Mouse (Mus musculus): Measurements from ENCODE around the gene Mbd4. TPM values are rescaled to one million over a fixed set of nuclear protein-coding genes. Genes with fewer than 3 reads are reported as not detected.

The Mbd4 gene
- polyA plus RNA-seq (2014; fragmentation: Nextera tagmentation; extraction: Ambion mirVana) = 19.6 and 24.7 TPM in 2 replicates

DNA sequence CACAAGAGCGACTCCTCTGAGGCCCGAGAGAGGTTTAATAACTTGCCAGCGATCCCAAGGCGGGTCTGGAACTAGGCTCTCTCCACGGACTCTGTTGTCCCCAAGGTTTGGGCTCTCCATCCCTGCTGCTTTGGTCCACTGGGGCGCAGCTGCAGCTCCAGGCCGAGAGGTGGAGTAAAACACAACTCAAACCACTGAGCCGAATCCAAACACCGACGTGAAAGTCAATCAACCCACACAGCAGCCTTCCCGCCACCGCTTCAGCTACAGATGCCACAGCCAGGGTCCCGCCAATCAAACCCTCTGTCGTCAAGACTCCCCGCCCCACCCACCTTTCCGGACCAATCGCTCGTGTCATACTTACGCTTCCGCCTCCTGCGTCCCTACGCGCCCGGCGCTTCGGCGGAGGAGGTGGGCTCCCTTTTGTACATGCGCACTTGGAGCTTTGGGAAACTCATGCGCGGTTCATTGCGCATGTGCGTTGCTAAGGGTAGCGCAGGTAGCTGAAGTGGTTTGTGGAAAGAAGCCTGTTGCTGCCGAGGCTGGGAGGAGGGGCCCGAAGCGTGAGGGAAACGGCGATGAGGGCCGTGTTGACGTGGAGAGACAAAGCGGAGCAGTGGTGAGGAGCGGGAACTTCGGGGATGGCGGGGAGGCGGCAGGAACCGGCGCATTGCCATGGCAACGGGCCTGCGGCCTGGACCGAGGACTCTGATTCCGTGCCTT is at the start of gene Mbd4, which contains the start of gene Ift122:
Gene Mbd4 (minus strand): TSS at position 281 of the 723 bp plus-strand sequence.
Gene Ift122 (plus strand): TSS at position 380 of the 723 bp plus-strand sequence.
- peak; percentile 98 for ATAC-seq (ENCODE audit: low FRiP score)

GRCm38 (mm10) chr6:115902545-115902944 is 49.4 kb upstream of the Mbd4 start:
- no peak overlapping the region for H3K27ac ChIP-seq (ENCODE audit: low read depth, low read length)
- no peak overlapping the region for H3K9ac ChIP-seq (ENCODE audit: low read length)
- DNase-seq (ENCODE audit: low spot score, missing footprints) = peak; percentile 75
- no peaks in the 10 kb centered on the region for H3K9me3 ChIP-seq (ENCODE audit: control insufficient read depth, low read length)
- no peak for ATAC-seq (ENCODE audit: low FRiP score)
- no peak overlapping the region for H3K4me3 ChIP-seq (ENCODE audit: low read depth, low read length)
- no peaks in the 10 kb centered on the region for H3K27me3 ChIP-seq (ENCODE audit: control insufficient read depth, insufficient read depth, low read length)
- H3K4me2 ChIP-seq = no peak overlapping the region
- H3K36me3 ChIP-seq (ENCODE audit: control insufficient read depth, insufficient read depth, low read length) = no peaks in the 10 kb centered on the region
- 78% methylated on average over 3 of the region's 3 CpGs for WGBS
- H3K4me1 ChIP-seq (ENCODE audit: control insufficient read depth, insufficient read depth, low read length) = no peaks in the 10 kb centered on the region

More for the DNA sequence above, at the start of gene Mbd4, which contains the start of gene Ift122:
- Histone ChIP-seq H3K9ac (ENCODE audit: low read length) (peak within 1 kb of the TSS; percentile 74), H3K36me3 (ENCODE audit: control insufficient read depth, insufficient read depth, low read length) (peaks cover 3% of the 10 kb centered on the region; the same call in 1 of the 2 replicates), H3K27ac (ENCODE audit: low read depth, low read length) (peak within 1 kb of the TSS; percentile 88), H3K4me3 (ENCODE audit: low read depth, low read length) (peak within 1 kb of the TSS; percentile 59), H3K4me1 (ENCODE audit: control insufficient read depth, insufficient read depth, low read length) (peaks cover 8% of the 10 kb centered on the region), H3K9me3 (ENCODE audit: control insufficient read depth, low read length) (no peaks in the 10 kb centered on the region), H3K27me3 (ENCODE audit: control insufficient read depth, insufficient read depth, low read length) (no peaks in the 10 kb centered on the region), H3K4me2 (peak within 1 kb of the TSS; percentile 71)
- WGBS = under 1% methylated on average over 51 of the region's 51 CpGs
- DNase-seq (ENCODE audit: low spot score, missing footprints) = peak; percentile 100

DNA sequence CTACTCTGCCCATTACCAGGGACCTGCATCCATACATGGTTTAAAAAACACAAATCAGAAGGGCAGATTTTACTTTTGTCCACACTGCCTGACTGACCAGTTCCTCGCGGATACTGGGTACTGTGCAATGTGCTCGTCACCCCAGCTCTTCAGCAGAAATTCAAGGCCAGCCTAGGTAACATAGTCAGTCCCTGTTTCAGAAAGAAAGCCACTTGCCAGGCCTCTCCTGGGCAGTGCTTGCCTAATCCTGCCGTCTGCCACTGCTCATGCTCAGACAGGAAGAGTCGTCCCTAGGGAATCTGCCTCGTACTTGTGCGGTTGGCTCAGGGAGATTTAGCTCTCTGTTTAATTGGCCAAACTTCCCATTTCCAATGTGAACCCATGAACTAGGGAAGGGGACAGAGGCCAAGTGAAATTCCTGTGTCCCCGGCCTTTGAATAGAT is 48.3 kb upstream of the Mbd4 start:
- no peak for ATAC-seq (ENCODE audit: low FRiP score)
- Histone ChIP-seq H3K36me3 (ENCODE audit: control insufficient read depth, insufficient read depth, low read length) (no peaks in the 10 kb centered on the region), H3K9ac (ENCODE audit: low read length) (no peak overlapping the region)

DNA sequence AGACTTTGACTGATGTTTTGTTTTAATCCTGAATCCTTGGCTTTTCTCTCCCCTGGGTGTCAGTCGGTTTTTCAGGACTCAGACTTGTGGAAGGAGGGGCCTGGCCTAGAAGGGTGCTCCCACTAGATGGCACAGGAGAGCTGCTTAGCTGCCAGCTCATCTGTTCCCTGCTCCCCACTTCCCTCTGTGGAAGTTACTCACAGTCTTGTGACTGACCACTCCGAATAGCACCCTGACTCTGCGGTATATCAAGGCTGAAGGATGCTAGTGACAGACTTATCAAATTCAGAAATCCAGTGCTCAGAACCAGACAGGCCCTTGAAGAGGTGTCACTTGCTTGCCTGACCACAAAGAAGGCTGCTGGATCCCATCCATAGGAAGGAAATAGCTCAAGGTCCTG is 47.9 kb upstream of the Mbd4 start:
- no peak overlapping the region for H3K4me2 ChIP-seq
- peak; percentile 66; the same call in 1 of the 2 replicates for ATAC-seq (ENCODE audit: low FRiP score)
- H3K9ac ChIP-seq (ENCODE audit: low read length) = no peak overlapping the region
- no peak overlapping the region for H3K27ac ChIP-seq (ENCODE audit: low read depth, low read length)
- H3K36me3 ChIP-seq (ENCODE audit: control insufficient read depth, insufficient read depth, low read length) = no peaks in the 10 kb centered on the region
- H3K4me1 ChIP-seq (ENCODE audit: control insufficient read depth, insufficient read depth, low read length) = no peaks in the 10 kb centered on the region
- H3K27me3 ChIP-seq (ENCODE audit: control insufficient read depth, insufficient read depth, low read length) = no peaks in the 10 kb centered on the region
- DNase-seq (ENCODE audit: low spot score, missing footprints) = peak; percentile 86
- no peak overlapping the region for H3K4me3 ChIP-seq (ENCODE audit: low read depth, low read length)
- 40% methylated on average over 3 of the region's 3 CpGs for WGBS
- H3K9me3 ChIP-seq (ENCODE audit: control insufficient read depth, low read length) = no peaks in the 10 kb centered on the region

More for the DNA sequence above, 48.3 kb upstream of the Mbd4 start:
- H3K27ac ChIP-seq (ENCODE audit: low read depth, low read length) = no peak overlapping the region
- H3K4me2 ChIP-seq = no peak overlapping the region
- 82% methylated on average over 8 of the region's 8 CpGs for WGBS
- peak; percentile 77 for DNase-seq (ENCODE audit: low spot score, missing footprints)
- H3K27me3 ChIP-seq (ENCODE audit: control insufficient read depth, insufficient read depth, low read length) = no peaks in the 10 kb centered on the region
- no peak overlapping the region for H3K4me3 ChIP-seq (ENCODE audit: low read depth, low read length)
- no peaks in the 10 kb centered on the region for H3K9me3 ChIP-seq (ENCODE audit: control insufficient read depth, low read length)
- H3K4me1 ChIP-seq (ENCODE audit: control insufficient read depth, insufficient read depth, low read length) = no peaks in the 10 kb centered on the region

GRCm38 (mm10) chr6:115897926-115898520 is 44.9 kb upstream of the Mbd4 start:
- no peaks in the 10 kb centered on the region for H3K4me1 ChIP-seq (ENCODE audit: control insufficient read depth, insufficient read depth, low read length)
- WGBS = 86% methylated on average over 7 of the region's 7 CpGs
- no peaks in the 10 kb centered on the region for H3K27me3 ChIP-seq (ENCODE audit: control insufficient read depth, insufficient read depth, low read length)
- no peak overlapping the region for H3K4me2 ChIP-seq
- no peaks in the 10 kb centered on the region for H3K9me3 ChIP-seq (ENCODE audit: control insufficient read depth, low read length)
- H3K36me3 ChIP-seq (ENCODE audit: control insufficient read depth, insufficient read depth, low read length) = no peaks in the 10 kb centered on the region
- no peak overlapping the region for H3K27ac ChIP-seq (ENCODE audit: low read depth, low read length)
- DNase-seq (ENCODE audit: low spot score, missing footprints) (peak; percentile 53), ATAC-seq (ENCODE audit: low FRiP score) (no peak)
- no peak overlapping the region for H3K4me3 ChIP-seq (ENCODE audit: low read depth, low read length)
- no peak overlapping the region for H3K9ac ChIP-seq (ENCODE audit: low read length)

DNA sequence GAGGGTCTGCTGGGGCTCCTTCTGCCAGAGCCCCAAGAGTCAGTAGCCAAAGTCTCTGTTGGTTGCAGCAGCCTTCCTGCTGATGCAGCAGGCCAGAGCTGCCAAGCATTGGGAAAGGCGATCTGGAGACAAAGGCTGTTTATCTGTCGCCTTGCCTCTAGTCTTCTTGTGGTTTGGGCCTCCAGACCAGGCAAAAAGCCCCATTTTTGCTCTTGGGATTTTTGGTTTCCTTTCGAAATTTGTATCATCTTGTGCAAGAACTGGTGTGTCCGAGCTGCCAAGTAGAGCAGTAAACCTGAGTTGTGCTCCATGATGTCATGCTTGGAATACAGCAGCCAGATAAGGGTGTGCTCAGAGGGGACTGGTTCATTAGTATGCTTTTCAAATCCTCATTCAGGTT is 43.9 kb upstream of the Mbd4 start:
- ATAC-seq (ENCODE audit: low FRiP score) = no peak

DNA sequence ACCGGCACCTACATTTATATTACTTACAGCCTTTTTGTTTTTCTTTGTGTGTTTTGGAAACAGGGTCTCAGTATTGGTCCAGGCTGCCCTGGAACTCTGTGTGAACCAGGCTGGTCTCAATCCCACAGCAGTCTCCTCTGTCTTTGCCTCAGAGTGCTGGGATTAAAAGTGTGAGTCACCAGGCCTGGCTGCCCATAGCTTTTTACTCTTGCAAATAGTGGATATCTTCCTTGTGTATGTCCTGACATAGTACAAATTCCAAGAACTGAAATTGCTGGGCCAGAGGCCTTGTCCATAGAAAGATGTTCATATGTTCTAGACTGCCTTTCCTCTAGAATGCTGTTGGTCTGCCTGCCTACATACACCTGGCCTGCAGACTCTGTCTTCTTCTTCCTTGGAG is 43.2 kb upstream of the Mbd4 start:
- Histone ChIP-seq H3K36me3 (ENCODE audit: control insufficient read depth, insufficient read depth, low read length) (peaks cover 5% of the 10 kb centered on the region; the same call in 1 of the 2 replicates), H3K9me3 (ENCODE audit: control insufficient read depth, low read length) (no peaks in the 10 kb centered on the region), H3K9ac (ENCODE audit: low read length) (no peak overlapping the region), H3K27me3 (ENCODE audit: control insufficient read depth, insufficient read depth, low read length) (no peaks in the 10 kb centered on the region), H3K27ac (ENCODE audit: low read depth, low read length) (no peak overlapping the region), H3K4me3 (ENCODE audit: low read depth, low read length) (no peak overlapping the region), H3K4me2 (no peak overlapping the region), H3K4me1 (ENCODE audit: control insufficient read depth, insufficient read depth, low read length) (peaks cover 7% of the 10 kb centered on the region; the same call in 1 of the 2 replicates)
- 86% methylated on average over 1 of the region's 1 CpGs for WGBS
- DNase-seq (ENCODE audit: low spot score, missing footprints) (no peak), ATAC-seq (ENCODE audit: low FRiP score) (no peak)

More for the DNA sequence above, 43.9 kb upstream of the Mbd4 start:
- Histone ChIP-seq H3K36me3 (ENCODE audit: control insufficient read depth, insufficient read depth, low read length) (peaks cover 2% of the 10 kb centered on the region; the same call in 1 of the 2 replicates), H3K4me2 (no peak overlapping the region), H3K4me1 (ENCODE audit: control insufficient read depth, insufficient read depth, low read length) (peaks cover under 1% of the 10 kb centered on the region; the same call in 1 of the 2 replicates), H3K27me3 (ENCODE audit: control insufficient read depth, insufficient read depth, low read length) (no peaks in the 10 kb centered on the region), H3K9me3 (ENCODE audit: control insufficient read depth, low read length) (no peaks in the 10 kb centered on the region), H3K4me3 (ENCODE audit: low read depth, low read length) (no peak overlapping the region), H3K27ac (ENCODE audit: low read depth, low read length) (no peak overlapping the region), H3K9ac (ENCODE audit: low read length) (no peak overlapping the region)
- 85% methylated on average over 4 of the region's 4 CpGs for WGBS
- DNase-seq (ENCODE audit: low spot score, missing footprints) = peak; percentile 33

DNA sequence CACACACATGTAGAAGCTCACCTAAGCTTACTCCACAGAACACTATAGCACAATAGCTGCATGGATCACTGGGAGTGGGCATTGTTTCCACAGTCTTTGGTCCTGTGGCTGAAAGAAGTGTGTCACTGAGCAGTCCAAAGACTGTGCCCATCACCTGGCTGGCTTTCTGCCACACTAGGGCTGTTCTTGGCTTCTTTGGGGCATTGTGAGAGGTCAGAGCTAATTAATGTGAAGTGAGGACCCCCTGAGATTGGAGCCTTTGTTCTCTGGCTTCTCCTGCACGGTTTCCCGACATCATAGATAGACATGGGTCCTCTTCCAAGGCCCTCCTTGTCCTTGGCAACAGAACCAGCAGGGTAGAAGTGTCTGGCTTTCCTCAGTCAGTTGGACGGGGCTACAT is 39.2 kb upstream of the Mbd4 start:
- H3K36me3 ChIP-seq (ENCODE audit: control insufficient read depth, insufficient read depth, low read length) = peaks cover 12% of the 10 kb centered on the region; the same call in 1 of the 2 replicates
- DNase-seq (ENCODE audit: low spot score, missing footprints) = peak; percentile 65
- H3K27ac ChIP-seq (ENCODE audit: low read depth, low read length) = no peak overlapping the region
- peaks cover 2% of the 10 kb centered on the region; the same call in 1 of the 2 replicates for H3K9me3 ChIP-seq (ENCODE audit: control insufficient read depth, low read length)
- WGBS = 83% methylated on average over 3 of the region's 3 CpGs
- no peak for ATAC-seq (ENCODE audit: low FRiP score)
- no peak overlapping the region for H3K4me2 ChIP-seq
- H3K4me3 ChIP-seq (ENCODE audit: low read depth, low read length) = no peak overlapping the region
- peaks cover 7% of the 10 kb centered on the region; the same call in 1 of the 2 replicates for H3K4me1 ChIP-seq (ENCODE audit: control insufficient read depth, insufficient read depth, low read length)
- H3K27me3 ChIP-seq (ENCODE audit: control insufficient read depth, insufficient read depth, low read length) = no peaks in the 10 kb centered on the region
- H3K9ac ChIP-seq (ENCODE audit: low read length) = no peak overlapping the region

Data from midbrain, embryonic 11.5 days (tissue).